Mouse (Mus musculus) thymus, postnatal 10 days (tissue): Measurements from ENCODE around the gene Jchain.
"Not testable (repeated sequence)": the region's sequence is repeated elsewhere in the genome, so short reads cannot be mapped to it uniquely, and the experiment has no call there.

ENCODE experiments used
- DNase-seq, 2 experiments: peaks; one replicate each; pipeline ENCODE4 v3.0.0; 2021; ENCODE audit warnings: low spot score in 2 of 2

Jchain gene

DNA sequence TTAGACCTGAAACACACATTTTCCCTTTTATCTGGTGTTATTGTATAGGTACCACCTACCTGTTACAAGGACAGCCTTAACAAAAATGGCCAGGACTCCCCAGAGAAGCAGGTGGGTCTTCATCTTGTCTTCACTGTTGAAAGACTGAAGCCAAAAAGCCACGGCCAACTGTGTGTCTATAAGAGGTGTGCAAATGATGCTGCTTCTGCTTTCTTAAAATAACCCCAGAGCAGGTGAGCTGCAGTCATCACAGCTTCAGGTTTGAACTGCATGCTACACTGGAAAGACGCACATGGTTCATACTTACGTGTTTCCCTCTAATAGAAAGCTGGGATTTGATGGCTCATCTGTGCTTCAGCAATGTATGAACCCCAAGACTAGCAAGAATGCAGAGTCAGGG, at the start of gene Jchain:
Jchain (minus strand) TSS at position 235 of the 400 bp plus-strand sequence.
- no peak for DNase-seq

- no peak for DNase-seq
Observed at GRCm38 (mm10) chr5:88575506-88576338, 48.0 kb upstream of the Jchain start.

GRCm38 (mm10) chr5:88574829-88575228, 47.1 kb upstream of the Jchain start:
- DNase-seq, result no peak

GRCm38 (mm10) chr5:88569541-88569940, 41.9 kb upstream of the Jchain start:
- no peak for DNase-seq

- DNase-seq, result no peak
Observed at GRCm38 (mm10) chr5:88566034-88566841, 38.5 kb upstream of the Jchain start.

- DNase-seq, result peak; percentile 24 to 28
Observed at GRCm38 (mm10) chr5:88565148-88566033, 37.7 kb upstream of the Jchain start.

- peak; percentile 62 to 78 for DNase-seq
Observed at GRCm38 (mm10) chr5:88564501-88565147, 36.9 kb upstream of the Jchain start, which contains the start of gene Rufy3. Gene Rufy3 (plus strand): TSS chr5:88565040.

GRCm38 (mm10) chr5:88562863-88563780, 35.4 kb upstream of the Jchain start:
- DNase-seq, result no peak

DNA sequence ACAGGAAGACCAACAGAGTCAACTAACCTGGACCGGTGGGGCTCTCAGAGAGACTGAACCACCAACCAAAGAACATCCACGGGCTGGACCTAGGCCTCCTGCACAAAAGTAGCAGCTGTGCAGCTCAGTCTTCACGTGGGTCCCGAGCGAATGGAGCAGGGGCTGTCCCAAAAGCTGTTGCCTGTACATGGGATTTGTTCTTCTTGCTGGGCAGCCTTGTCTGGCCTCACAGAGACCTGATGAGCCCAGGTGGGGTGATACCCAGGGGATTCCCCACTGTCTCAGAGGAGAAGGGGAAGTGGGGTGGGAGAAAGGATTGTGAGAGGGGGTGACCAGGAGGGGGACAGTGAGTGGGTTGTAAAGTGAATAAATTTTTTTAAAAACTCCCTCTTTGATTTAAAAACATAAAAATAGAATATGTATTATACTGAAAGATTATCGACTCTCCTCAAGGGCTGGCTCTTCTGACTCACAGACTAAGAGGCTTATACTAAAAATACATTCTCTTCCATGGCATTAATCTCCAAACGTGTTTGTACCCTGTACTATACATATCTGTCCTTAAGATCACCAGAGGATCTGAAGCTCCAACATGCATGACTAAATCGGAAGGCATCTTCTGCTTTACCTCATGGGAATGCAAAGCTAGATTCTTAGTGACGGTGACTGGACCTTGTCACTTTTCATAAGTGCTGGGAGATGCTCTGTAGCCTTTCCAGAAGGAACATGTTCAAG, 33.6 kb upstream of the Jchain start:
- no peak for DNase-seq

DNA sequence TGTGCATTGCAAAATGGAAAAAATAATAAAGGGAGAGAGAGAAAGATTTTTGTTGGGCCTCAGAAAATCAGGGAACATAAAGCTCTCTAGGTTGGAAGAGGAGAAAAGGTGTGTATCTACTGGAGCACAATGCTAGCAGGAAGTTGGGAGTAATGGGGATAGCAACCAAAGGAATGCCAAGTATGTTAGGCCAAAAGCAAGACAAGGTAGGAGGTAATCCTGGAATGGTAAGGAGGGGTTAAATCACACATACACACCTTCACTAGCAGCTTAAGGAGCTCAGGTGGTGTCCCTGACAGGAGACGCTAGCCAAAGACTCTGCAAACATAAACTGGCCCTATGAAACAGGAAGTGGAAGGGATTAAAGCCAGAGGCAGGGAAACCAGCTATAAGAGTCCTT, 31.3 kb upstream of the Jchain start:
- no peak for DNase-seq

DNA sequence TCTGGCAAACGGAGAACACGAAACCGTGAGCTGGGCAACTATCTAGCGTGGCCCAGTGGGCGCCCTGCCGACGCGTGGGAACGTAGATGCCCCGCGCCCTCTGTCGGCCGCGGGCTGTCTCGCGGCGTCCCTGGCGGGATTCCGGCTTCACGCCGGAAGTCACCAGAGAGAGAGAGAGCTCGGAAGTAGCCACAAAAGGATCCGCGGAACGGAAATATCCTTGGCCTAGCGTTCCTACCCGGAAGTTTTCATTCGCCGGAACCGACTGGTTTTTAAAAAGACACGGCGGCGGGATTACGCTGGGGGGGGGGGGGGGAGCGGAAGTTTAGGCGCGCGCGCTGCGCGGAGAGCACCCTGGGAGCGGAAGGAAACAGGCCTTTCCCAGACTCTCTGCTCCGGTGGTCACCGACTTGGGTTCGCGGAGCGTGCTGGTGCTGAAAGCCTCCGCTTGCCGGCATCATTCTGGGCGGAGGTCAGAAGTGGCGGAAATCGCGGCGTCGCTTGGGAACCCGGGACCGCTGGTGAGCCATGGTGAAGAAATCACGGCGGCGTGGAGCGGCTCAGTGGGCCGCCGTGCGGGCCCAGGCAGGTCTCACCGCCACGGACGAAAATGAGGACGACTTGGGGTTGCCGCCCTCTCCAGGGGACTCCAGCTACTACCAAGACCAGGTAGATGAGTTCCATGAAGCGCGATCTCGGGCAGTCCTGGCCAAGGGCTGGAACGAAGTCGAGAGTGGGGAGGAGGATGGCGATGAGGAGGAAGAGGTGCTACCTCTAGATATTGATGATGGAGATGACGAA, 26.6 kb upstream of the Jchain start, which contains the start of gene Utp3:
Utp3 (plus strand) TSS at position 377 of the 801 bp plus-strand sequence.
- peak; percentile 87 to 93 for DNase-seq

GRCm38 (mm10) chr5:88553271-88554085, 25.8 kb upstream of the Jchain start:
- no peak for DNase-seq

DNA sequence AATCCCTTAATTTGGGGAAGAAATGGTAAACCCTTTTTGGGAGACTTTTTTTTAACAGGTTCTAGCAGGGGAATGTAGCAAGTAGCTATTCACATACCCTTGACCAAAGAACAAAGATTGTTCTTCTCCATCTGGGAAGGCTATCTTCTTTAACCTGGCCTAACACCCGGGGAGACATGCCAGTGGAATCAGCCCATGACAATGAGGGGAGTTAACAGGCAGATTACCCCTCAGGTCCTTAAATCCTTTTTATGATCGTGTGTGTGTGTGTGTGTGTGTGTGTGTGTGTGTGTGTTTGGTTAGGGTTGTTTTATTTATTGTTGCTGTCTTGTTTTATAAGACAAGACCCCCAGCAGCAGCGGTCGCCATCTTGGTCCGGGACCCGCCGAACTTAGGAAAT, 17.8 kb upstream of the Jchain start:
- no peak for DNase-seq

- DNase-seq, result not testable (repeated sequence)
Observed at GRCm38 (mm10) chr5:88544411-88544810, 16.7 kb upstream of the Jchain start.

DNA sequence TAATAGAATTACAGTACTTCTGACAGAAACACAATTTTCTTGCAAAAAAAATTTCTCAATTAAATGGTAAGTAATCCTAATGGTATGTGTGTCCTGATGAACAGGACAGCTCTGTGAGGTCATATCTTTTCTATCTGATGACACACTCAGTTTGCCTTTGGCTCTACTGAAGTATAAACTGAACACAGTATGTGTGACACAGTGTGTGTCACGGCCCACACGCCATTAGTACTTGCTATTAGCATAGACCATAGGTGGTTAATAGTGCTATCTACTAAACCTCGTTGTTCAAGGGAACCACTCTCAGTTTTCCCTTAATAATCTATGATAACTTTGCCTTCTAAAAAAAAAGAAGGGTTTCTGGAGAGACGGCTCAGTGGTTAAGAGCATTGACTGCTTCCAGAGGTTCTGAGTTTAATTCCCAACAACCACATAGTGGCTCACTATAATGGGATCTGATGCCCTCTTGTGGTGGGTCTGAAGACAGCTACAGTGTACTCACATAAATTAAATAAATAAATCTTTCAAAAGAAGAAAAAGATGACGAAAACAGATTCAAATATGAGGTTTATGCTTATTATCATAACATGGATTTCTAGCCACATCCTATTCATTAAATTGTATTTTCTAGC, 15.1 kb upstream of the Jchain start:
- peak in 1 of 2 experiments; percentile 69 for DNase-seq

DNA sequence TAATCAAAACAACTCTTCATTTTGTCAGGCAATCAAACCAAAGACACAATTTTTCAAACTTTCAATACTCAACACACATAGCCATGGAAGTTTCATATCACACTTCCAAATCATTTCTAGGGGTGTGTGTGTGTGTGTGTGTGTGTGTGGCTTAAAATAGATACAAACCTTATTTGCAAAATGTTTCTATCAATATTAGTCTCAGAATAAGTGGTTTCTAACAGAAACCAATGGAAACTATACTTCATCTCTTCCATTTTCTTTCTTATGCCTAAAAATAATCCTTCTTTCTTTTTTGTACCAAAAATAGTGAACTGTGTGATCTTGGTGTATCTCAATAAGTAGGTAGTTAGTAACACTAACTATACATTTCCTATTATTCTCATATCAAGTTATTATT, 13.2 kb upstream of the Jchain start:
- no peak for DNase-seq

DNA sequence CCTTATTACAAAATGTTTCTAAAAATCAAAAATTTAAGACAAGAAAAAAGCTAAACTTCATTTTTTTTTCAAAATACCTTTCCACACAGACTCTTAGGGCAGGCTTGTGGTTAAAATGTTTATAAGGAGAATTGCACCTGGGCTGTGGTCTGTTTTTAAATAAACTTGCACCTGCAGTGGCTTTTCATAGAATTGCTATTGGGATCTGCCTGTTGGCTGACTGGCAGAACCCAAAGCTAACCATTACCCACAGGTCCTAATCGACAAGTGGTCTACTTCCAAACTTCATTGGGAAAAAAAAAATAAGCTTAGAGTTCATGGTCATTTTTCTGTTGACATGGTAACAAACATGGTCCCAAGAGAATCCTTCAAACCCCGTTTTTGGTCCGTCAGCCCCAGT, 7.0 kb upstream of the Jchain start:
- DNase-seq, result peak; percentile 22 to 35
